Mouse (Mus musculus) left cerebral cortex, postnatal 4 days (tissue): ENCODE data around the gene Suco. TPM values are rescaled to one million over a fixed set of nuclear protein-coding genes. Genes with fewer than 3 reads are reported as not detected.
A peak's percentile ranks its signal among the peaks of the same experiment; 100 is the strongest.

Experiments
- DNase-seq: peaks from one replicate; pipeline ENCODE4 v3.0.0-alpha.2; 2022
- intact Hi-C: fragments of 180-260 bp; cut with DNase I; formaldehyde crosslinking; loops from one replicate; pipeline ENCODE4 v1.15.1; 2025
- total RNA-seq, 2 experiments: library from RNA; stranded (reverse); gene quantifications; 2 replicates each; pipeline ENCODE4 v1.2.3; 2021

The Suco gene
- total RNA-seq: 10 to 100 TPM; 38.3 to 44.8 TPM

DNA sequence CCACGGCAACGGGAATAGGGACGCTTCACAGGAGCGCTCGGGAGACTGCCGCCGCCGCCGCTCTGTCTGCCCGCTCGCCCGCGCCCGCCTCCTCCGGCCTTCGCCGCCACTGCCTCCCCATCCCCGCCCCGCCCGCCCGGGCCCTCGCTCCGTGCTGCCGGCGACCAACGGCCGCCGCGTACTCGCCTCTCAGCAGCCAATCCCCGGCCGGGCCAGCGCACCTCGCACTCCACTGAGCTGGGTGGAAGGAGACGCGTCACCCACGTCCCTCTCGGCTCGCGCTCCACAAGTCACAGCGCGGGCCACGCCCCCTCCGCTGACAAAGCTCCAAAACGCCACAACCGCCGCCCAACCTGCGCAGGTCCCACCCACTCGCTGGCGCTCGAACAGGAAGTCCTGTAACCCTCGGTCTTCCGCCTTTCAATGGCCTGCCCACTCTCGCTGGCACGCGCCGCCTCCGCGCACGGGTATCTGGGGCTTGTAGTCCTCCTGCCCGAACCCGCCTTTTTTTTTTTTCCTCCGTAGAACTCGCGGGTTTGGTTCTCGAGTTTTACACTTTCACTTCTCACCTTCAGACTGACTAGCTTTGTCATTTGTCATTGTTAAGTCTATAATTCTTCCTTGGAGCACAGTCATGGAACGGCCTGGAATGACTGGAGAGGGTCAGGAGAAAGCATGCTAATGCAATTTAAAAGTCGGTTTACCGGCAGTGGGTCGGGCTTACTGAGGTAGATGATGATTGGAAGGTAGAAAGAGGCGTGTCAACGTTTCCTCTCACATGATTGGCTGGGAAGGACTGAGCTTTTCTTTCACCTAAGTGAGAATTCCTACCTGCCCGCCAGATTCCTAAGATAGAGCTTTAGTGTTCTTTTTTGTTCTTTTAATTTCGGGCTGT, at the start of gene Suco:
Gene Suco (minus strand): TSS at position 130 of the 895 bp plus-strand sequence.
- peak; percentile 100 for DNase-seq
- intact Hi-C loops: loop anchor here (5.0 kb wide), 1 partner anchor 86 kb away; no protein-coding TSS in a partner anchor

DNA sequence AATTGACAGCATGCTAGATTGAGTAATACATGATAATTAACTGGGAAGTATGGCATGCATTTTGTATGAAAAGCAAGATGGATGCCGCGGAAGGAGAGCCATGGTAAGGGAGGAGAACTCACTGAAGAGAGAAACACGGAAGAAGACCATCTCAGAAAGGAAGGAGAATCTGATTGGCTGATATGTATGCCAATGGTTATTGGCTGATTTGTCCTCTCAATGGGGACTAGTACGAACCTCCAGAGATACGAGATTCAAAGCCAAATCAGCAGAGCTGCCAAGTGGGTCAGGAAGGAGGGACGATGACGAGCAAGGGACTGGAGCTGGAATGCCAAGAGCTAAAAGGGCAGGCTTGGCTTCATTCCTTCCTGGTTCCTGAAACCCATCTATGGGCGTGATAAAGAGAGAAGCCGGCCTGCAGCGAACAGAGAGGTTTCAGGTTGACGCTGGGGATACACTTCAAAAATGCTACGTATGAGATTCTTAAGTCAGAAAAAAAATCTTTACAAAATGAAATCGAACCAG, 48.9 kb upstream of the Suco start:
- intact Hi-C loops: no loop called here
- DNase-seq: peak; percentile 14

DNA sequence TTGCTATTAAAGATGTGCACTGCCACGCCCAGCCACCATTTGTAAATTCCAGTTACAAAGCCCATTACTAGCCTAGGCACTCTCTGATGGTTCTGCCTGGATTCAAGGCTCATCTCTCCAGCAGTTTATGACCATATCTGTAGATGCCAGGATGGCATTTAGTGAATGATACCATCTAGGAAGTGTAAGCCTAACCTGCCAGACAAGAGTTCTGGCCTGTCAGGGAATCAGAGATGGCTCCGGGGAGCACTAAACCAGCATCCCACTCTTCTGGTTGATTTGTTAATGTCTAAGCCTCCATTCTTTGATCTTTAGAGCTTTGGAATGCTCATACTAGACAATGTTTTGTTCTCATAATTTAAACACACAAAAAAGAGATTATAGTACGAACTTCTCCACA, 47.8 kb upstream of the Suco start:
- intact Hi-C loops: no loop called here
- no peak for DNase-seq

DNA sequence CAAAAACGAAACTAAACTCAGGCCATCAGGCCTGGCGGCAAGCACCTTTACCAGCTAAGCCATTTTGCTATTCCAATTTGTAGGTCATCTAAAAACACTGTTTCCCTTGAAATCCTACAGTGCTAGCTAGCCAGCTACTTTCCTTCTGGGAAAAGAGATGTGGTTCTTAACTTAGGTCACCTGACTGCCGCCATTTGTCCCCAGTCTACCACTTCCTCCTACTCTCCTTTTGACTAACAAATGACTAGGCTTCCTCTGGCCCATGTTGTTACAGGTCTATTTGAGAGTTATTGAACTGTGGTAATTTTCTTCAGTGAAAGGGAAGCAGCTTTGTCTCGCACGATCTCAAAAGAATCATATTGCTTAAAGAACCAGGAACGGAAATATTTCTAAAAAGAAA, 45.4 kb upstream of the Suco start:
- DNase-seq: no peak
- intact Hi-C loops: no loop called here

DNA sequence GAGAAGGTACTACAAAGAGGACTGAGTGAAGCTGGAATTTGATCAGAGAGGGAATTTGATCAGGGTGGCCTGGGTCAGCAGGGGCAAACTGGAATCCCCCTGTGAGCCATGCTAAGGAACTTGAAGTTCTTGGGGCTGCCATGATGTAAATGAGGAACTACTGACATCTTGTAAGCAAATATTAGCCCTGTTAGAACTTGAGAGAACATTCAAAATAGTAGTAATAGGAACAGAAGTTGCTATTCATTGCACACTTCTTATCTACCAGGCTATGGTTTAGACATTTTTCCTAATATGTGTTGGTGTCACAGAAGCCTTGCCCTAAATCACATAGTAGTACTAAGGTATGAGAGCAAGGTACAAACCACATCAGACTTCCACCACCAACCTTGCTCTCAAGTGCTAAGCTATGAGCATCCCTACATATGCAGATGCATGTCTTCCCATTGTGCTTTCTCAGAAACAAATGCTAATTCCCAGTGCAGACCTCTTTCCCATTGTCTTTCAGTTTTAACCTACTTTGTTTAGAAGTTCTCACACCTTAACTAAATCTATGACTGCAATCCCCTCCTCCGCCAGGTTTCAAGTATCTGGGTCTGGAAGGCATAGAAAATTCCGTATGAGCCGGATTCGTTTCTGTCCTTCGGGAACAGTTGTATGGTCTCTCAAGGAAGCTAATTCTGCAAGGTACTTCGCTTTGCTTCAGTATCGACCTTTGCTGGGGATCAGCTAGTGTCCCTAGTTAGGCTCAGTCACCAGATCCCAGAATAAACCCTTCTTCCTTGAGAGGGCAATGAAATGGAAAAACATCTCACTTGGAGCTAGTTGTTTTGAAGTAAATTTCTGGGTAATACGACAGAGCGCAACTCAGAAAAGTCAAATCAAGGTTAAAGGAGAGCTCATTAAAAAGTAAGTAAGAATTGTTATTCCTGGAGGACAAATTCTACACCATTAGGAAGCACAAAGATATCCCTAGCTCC, 44.3 kb upstream of the Suco start:
- DNase-seq: no peak
- intact Hi-C loops: no loop called here

DNA sequence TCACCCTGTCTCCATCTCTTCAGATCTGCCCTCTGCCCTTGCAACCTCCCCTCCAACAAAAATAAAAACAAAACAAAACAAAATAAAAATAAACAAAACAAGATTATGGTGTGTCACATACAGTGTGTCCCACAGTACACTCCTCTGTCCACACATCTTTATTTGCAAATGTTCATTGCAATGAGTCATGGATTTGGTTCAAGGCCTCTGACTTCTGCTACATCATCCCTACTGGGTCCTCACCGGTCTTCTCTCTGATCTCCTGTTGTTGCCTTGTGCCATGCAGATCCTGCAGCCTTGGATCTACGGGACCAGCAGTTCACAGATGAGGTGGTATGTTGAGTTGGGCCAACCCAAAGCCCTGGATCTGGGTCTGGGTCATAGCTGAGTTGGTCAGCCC, 43.1 kb upstream of the Suco start:
- DNase-seq: no peak
- intact Hi-C loops: no loop called here

DNA sequence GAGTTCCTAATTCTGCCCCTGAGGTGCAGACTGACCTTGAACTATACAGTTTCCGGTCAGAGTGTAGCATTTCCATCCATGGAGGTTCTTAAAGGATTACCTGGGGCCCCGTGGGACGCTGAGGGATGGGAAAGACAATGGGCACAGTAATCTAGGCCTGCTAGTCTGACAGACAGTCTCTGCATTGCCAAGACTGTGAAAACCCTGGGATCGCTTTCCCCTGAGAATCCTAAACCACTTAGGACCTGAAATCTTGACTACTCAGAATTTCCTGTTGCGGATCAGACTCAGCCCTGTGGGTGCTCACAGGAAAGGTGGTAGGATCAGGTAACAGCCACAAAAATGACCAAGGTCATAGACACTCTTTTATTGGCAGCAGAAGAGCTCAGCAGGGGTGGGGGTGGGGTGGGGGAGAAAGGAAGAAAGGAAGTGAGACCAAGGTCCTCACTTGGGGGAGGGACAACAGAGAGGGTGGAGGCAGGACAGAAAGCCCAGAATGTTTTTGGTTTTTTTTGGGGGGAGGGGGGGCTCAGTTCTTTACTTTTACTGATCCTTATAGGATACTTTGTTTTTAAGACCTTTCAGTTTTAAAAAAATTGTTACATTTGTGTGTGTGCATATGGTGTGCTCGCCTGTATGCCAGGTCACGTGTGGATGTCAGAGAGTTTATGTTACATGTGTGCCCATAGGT, 42.3 kb upstream of the Suco start:
- no peak for DNase-seq
- intact Hi-C loops: no loop called here

DNA sequence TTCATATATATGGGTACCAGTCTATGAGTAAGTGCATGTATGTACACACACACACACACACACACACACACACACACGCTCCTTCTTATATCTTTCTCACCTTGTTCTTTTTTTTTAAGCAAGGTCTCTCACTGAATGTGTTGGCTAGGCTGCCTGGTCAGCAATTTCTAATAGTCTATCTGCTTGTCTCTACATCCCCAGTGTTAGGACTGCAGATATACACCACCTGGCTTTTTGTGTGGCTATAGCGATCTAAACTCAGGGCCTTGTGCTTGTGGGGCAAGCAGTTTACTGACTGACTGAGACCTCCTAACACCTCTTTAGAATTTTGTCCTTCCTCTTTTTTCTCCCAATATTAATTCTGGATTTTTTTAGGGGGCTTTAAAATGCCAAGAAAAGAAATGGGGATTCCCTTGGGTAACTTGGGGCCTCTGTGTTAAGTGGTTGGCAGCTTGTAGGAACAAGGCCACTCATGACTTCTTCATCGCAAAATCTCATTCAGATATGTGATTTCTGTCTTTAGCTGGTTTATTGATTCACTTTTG, 41.5 kb upstream of the Suco start:
- intact Hi-C loops: no loop called here

DNA sequence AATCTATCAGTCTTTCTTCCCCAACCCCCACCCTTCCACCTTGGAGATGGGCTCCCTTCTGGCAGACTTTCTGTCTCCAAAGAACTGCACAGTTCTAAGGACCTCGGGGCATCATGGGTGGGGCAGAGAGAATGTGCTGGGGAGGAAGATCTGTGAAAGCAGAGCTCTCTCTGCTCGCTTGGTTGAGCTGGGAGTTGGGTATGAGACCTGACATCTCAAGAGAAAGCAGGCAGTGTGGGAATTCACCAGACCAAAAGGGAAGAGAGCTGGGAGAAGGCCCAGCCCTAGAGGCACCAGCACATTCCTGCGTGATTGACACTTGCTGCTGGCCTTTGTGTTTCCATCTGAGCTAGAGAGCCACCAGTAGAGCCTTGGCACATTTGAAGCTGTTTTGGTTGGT, 39.6 kb upstream of the Suco start:
- intact Hi-C loops: no loop called here
- no peak for DNase-seq

More for the DNA sequence above, 41.5 kb upstream of the Suco start:
- no peak for DNase-seq

DNA sequence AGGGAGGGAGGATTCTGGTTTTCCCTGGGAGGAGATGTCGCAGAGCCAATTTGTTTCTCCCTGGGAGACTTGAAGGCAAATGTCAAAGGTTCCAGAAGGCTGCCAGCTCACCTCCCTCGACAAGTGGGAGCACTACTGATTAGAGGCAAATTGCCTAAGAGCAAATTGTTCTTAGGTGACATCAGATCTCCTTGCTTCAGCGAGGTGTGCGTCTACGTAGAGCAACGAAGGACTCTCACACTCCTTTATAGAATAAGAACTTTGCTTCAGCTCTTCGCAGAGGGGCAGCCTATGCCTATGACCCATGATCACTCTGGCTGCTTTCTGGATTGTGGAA, 37.1 kb upstream of the Suco start:
- intact Hi-C loops: no loop called here
- no peak for DNase-seq

DNA sequence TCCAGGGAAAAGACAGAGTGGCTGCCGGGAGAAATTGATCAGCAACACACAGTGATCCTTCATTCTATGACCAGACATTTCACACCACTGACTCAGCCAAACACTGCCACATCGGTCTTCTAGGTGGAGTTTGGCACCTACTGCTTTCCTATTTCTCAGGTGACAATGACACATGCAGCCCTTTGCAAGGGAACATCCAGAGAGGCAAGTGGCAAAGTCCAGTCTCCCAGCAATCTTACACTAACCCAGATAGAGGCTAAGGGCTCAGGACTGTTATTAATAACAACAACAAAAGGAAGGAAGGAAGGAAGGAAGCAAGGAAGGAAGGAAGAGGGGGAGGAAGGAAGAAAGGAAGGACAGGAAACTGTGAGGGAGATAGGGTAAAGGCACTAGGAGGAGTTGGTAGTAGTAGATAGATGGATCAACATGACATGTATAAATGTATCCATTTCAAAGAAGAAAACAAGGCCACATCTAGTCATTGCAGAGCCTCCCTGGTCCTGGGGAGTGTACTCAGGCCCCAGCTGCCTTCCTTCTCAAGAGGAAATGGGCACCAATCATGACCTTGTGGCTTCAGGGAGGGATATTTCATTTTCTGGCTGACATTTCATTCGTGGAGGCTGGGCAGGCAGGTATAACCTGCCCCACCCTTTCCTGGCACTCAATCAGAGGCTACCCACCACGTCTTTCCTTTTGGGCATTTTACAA, 36.6 kb upstream of the Suco start:
- intact Hi-C loops: no loop called here
- no peak for DNase-seq

DNA sequence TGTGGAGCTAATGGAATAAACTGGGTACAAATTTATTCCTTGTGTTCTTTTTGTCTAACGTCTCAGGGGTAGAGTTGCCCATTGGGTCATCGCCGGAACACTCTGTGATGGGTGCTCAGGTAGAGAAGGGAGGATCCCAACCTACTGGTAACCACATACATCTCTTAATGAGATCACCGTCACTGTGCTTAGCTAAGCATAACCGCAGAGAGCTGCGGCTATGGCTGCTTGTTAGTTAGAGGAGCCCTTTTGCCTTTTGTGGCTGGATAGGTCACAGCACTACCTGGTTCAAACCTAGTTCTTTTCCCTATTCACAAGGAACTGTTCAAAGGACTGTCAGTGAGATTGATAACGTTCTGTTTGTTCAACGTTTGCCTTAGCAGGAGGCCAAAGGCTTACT, 32.6 kb upstream of the Suco start:
- DNase-seq: no peak
- intact Hi-C loops: no loop called here

DNA sequence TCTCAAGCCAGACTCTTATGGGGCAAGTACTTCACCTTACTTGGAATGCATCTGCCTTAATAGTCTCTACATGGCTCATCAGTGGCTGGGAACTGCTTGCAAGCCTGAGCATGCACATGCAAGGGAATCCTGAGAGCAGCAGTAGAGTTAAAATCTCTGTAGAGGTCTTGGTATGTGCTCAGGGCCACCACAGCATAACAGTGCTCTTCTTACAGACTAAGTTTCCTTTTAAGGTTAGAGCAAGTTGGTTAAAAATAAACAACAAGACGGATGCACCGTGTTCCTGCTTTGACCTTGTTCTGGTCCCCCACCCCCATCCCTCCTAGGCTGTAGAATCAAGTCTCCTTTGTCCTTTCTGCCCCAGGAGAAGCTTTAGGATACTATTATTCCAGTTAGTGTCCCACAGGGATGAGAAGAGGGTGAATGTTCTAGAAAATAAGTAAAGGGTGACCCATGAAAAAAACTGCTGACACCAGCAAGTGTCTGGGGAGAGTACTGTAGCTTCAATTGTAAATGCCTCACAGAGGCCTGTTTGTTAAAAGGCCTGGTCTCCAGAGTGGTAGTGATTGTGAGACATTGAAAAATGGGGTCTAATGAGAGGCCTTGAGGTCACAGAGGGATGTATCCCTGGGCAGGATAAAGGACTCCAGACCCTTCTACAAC, 31.4 kb upstream of the Suco start:
- DNase-seq: no peak
- intact Hi-C loops: no loop called here

DNA sequence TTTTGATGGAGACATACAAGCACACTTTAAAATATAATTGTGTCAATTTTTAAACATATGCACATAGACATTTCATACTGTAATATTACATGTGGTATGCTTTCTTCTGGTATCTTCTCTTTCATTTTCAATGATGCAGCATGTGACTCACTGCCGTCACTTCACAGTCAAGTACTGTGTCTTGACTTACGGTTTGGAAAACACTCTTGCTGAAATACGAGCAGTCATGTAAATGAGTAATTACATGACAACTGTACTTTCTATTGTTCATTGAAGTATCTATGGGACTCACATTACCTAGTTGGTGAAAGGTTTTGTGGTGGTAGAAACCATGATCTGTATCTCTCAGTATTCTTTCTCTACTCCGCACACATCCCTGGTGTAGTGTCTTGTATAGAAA, 30.6 kb upstream of the Suco start:
- intact Hi-C loops: no loop called here
- no peak for DNase-seq

DNA sequence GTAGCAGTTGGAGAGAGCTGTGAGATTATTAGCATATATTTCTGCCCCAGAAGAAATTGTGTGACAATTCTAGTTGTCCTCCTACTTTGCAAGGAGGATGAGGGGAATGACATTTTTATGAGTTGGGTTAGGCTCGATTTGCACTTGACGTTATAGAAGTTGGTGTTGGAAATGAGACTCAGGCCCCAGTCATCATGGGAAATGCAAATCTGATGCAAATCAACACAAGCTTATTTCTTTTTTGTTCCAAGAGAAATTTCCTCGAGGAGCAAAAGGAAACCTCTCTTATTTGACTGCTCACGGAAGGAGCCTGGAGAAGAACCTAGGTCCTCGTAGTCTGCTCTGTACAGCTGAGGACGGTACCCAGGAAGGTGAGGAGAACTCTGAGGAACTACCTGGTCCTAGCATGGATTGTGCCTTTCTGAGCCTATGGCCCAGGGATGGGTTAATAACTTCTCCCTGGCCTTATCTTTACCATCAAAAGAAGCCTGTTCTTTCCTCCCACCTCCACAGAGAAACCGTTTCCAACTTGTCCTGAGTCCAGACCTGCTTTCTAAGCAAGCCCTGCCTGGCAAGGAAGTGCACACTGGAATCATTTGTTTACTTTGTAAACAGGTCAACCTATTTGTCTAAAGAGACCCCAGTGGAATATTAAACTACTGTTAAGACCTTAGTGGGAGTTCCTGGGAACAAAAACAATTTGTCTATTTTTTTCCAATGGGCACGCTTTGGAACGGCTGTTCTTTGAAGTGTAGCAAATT, 26.4 kb upstream of the Suco start:
- intact Hi-C loops: no loop called here
- no peak for DNase-seq

DNA sequence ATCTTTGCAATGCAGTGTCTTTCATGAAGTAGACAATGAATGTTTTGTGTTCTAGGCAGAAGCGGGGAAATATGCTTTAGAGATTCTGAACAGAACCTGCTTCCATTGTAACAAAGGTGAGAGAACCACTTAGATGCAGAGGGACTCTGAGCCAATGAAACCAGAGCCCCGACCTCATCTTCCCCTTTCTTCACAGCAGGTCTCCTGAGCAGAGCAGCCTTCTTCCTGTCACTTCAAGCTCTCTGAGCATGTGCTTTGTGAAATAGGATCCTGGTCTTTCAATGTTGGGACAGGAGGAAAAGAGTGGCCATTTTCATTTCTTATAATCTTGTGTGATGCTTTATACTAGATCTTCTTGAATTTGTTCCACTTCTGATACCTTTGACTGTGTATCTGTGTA, 23.6 kb upstream of the Suco start:
- intact Hi-C loops: no loop called here

DNA sequence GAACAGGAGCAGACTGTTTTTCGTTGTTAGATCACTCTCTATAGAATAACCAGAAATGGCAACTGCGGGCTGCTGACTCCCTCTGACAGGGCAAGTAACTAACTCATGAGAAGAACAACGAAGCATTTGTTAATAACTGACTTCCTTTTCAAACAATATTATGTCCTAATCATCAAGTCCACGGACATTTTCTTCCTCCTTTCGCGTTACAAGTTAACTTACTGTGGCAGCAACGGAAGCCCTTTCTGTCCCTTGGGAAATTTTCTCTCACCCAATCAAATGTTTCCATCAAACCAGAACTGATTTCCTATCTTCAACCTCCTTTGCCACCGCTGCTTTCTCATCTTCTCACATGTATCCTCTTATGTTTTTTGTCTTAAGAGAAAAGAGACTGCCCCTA, 20.8 kb upstream of the Suco start:
- no peak for DNase-seq
- intact Hi-C loops: no loop called here

More for the DNA sequence above, 23.6 kb upstream of the Suco start:
- DNase-seq: no peak

DNA sequence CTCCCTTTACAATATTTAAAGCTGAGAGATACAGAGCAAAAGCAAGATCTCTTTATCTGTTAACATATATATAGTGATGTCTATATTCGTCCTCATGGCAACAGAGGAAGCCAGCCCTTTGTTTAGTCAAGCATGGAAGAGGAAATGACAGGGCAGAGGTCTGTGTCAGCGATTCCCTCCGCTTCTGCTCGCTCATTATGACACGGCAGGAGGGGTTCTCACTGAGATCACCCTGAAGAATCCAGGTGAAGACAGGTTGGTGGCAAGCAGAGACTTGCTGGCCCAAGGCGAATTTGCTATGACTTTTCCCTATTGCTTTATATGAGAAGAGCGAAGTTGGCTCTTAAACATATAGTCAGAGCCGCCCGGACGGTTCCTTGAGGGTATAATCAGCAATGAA, 19.6 kb upstream of the Suco start:
- intact Hi-C loops: no loop called here
- no peak for DNase-seq

DNA sequence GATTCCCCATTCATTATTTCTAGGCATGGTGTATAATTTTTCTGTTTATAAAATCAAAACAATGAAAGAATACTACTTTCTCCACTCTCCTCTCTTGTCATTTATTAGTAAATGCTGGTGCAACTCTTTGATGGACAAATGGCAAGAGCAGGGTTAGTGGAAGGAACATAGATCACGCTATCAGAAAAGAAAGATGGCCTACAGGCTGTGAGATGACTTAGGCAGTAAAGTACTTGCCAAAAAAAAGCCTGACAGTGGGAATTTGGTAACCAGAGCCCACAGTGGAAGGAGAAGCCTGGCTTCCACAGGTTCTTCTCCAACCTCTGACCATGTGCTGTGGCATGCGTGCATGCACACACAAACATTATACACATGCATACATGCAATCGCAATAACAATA, 18.5 kb upstream of the Suco start:
- DNase-seq: no peak
- intact Hi-C loops: no loop called here
